Mouse (Mus musculus): ENCODE measurements at regions not wholly inside any gene's neighbourhood (a gene's known extent, or its start where the extent isn't known, plus 50 kb on each side); places are given as distances from the start of the nearest gene placed in this dataset.

DNA sequence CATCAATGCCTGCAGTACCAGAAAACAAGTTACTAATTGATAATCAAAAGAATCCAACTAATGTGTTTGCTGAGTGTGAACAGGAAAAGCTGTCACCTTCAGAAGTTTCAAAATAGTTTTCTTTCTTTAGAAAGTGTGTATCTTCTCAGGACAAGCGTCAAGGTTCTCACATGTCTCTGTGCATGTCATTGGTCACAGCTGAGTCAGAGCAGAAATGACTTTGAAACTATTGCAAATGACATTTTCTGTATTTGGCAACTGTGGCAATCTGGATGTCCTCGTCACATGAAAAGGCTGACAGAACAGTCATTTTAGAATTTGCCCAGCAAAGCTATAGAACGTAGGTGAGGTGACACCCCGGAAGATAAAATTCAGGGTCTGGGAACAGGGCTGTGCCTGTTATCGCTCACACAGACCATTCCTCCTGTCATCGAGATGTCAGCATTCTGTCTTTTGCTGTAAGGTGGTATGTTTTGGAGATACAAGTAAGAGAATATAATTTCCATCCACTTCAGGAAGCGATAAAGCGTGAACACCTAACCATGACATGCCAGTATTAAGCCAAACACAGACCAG is 371.4 kb upstream of the Hsf2 start:
- no peak overlapping the region for H3K4me3 ChIP-seq (ENCODE audit: low read length)
- no peak for ATAC-seq (ENCODE audit: low FRiP score, low TSS enrichment)
- 95% methylated on average over 8 of the region's 8 CpGs for WGBS

DNA sequence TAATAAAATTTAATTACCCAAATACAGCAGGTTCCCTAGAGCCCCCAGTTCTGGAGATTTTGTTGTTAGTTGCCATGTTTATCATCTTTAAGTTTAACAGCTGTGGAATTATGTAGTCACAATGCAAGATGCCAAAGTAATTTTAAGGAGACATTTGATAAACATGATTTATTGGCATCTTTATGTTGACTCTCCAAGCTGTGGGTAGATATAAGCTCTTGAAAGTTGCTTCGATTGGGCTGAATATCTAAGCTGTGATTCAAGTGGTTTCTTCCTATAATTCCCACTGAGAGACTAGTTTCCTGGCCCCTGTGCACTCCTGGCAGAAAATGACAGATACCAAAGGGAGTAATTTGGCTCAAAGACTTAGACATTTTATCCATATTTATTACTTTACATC is 364.7 kb upstream of the Hsf2 start:
- H3K27ac ChIP-seq (ENCODE audit: low read depth, low read length), result no peak overlapping the region
- H3K9ac ChIP-seq (ENCODE audit: low read depth, low read length), result no peak overlapping the region
- no peak overlapping the region for H3K4me2 ChIP-seq (replicated peaks; ENCODE audit: low read depth, low read length)
- no peaks in the 10 kb centered on the region for H3K27me3 ChIP-seq (ENCODE audit: control insufficient read depth, insufficient read depth, low read length)
- H3K36me3 ChIP-seq (ENCODE audit: control insufficient read depth, insufficient read depth, low read length), result no peaks in the 10 kb centered on the region
- no peak overlapping the region for H3K4me3 ChIP-seq (ENCODE audit: low read length)
- ATAC-seq (ENCODE audit: low FRiP score, low TSS enrichment), result no peak
- no peaks in the 10 kb centered on the region for H3K9me3 ChIP-seq (ENCODE audit: control insufficient read depth, low read length)
- WGBS, result 83% methylated on average over 1 of the region's 1 CpGs
- H3K4me1 ChIP-seq (ENCODE audit: control insufficient read depth, insufficient read depth, low read length), result no peaks in the 10 kb centered on the region

More for the DNA sequence above, 371.4 kb upstream of the Hsf2 start:
- H3K36me3 ChIP-seq (ENCODE audit: control insufficient read depth, insufficient read depth, low read length), result no peaks in the 10 kb centered on the region
- no peak overlapping the region for H3K4me2 ChIP-seq (replicated peaks; ENCODE audit: low read depth, low read length)
- no peak overlapping the region for H3K9ac ChIP-seq (ENCODE audit: low read depth, low read length)
- H3K27me3 ChIP-seq (ENCODE audit: control insufficient read depth, insufficient read depth, low read length), result no peaks in the 10 kb centered on the region
- no peaks in the 10 kb centered on the region for H3K9me3 ChIP-seq (ENCODE audit: control insufficient read depth, low read length)
- H3K4me1 ChIP-seq (ENCODE audit: control insufficient read depth, insufficient read depth, low read length), result no peaks in the 10 kb centered on the region
- no peak overlapping the region for H3K27ac ChIP-seq (ENCODE audit: low read depth, low read length)

DNA sequence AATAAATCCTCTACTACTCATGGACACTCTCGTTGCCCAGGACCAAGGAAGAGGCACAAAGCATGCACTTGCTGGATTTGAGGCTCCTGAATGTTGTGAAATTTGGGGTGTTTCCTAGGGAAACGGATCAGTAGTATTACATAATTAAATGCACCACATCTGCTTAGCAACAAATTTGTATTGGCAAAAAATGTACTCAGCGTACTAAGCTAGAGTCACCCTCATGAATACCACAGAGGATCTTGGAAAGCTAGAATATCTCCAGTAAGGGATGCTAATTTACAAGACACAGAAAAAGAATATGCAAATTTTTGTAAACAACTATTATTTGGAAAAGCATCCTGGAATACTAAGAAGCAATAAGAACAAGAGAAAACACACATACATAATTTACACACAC is 359.0 kb upstream of the Hsf2 start:
- Histone ChIP-seq H3K4me1 (ENCODE audit: control insufficient read depth, insufficient read depth, low read length) (no peaks in the 10 kb centered on the region), H3K27ac (ENCODE audit: low read depth, low read length) (no peak overlapping the region), H3K4me2 (replicated peaks; ENCODE audit: low read depth, low read length) (no peak overlapping the region), H3K9ac (ENCODE audit: low read depth, low read length) (no peak overlapping the region), H3K9me3 (ENCODE audit: control insufficient read depth, low read length) (no peaks in the 10 kb centered on the region), H3K4me3 (ENCODE audit: low read length) (no peak overlapping the region), H3K27me3 (ENCODE audit: control insufficient read depth, insufficient read depth, low read length) (no peaks in the 10 kb centered on the region), H3K36me3 (ENCODE audit: control insufficient read depth, insufficient read depth, low read length) (no peaks in the 10 kb centered on the region)
- ATAC-seq (ENCODE audit: low FRiP score, low TSS enrichment), result no peak
- 79% methylated on average over 3 of the region's 3 CpGs for WGBS

DNA sequence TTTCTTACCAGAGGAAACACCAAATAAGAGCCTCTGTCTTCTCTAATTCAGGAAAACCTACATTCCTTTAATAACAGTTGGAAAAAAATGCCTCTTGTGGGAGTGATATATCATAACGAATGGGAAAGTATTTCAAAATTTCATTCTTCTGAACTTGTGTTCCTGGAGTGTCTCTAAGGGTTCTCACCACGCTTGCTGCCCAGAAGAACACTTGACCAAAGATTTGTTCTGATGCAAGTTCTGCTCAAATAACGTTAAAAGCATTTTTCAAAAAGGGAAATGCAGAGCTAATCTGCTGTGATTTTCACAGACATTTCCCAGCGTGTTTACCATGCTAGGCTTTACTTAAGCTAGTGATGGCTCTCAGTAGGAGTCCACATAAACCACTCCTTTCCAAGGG is 329.8 kb upstream of the Hsf2 start:
- no peaks in the 10 kb centered on the region for H3K9me3 ChIP-seq (ENCODE audit: control insufficient read depth, low read length)
- H3K4me3 ChIP-seq (ENCODE audit: low read length), result no peak overlapping the region
- H3K27ac ChIP-seq (ENCODE audit: low read depth, low read length), result no peak overlapping the region
- H3K4me1 ChIP-seq (ENCODE audit: control insufficient read depth, insufficient read depth, low read length), result no peaks in the 10 kb centered on the region
- 77% methylated on average over 4 of the region's 4 CpGs for WGBS
- H3K4me2 ChIP-seq (replicated peaks; ENCODE audit: low read depth, low read length), result no peak overlapping the region
- ATAC-seq (ENCODE audit: low FRiP score, low TSS enrichment), result no peak
- no peaks in the 10 kb centered on the region for H3K27me3 ChIP-seq (ENCODE audit: control insufficient read depth, insufficient read depth, low read length)
- H3K9ac ChIP-seq (ENCODE audit: low read depth, low read length), result no peak overlapping the region
- no peaks in the 10 kb centered on the region for H3K36me3 ChIP-seq (ENCODE audit: control insufficient read depth, insufficient read depth, low read length)

DNA sequence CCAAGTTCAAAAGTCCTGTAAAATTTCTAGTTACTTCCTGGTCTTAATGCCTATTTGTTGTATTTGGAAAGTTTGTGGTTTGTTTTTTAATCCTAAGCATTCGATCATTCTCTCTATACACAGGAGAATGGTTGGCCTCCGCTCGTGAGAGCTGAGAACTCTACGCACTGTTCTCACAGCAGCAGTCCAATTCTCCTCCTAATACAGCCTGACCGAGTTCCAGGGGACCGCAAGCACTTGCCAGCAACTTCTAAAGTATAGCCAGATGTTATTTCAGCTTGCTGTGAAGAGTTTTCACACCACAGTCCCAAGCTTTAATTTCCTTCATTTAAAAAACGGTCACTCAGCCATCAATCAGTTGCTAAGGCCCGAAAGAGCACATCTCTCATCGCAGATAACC is 329.3 kb upstream of the Hsf2 start:
- ATAC-seq (ENCODE audit: low FRiP score, low TSS enrichment), result no peak; the same call in 1 of the 2 replicates

DNA sequence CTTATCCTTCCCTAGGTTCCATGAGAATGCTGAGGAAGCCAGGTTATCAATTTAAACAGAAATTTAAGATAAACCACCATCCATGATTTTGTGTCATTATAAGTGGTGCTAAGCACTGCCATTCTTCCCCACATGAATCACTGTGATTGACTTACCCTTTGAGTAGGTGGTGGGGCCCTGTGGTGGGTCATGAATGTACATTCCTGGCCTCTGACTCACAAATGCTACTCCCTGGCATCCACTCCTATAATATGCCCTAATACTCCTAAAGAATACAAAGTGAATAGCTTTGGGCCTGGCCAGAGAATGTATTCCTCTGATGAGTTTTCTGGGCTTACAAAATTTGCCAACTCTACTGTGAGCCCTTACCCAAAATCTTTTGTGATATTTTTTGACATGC is 325.6 kb upstream of the Hsf2 start:
- no peak overlapping the region for H3K9ac ChIP-seq (ENCODE audit: low read depth, low read length)

More for the DNA sequence above, 329.3 kb upstream of the Hsf2 start:
- Histone ChIP-seq H3K36me3 (ENCODE audit: control insufficient read depth, insufficient read depth, low read length) (no peaks in the 10 kb centered on the region), H3K9ac (ENCODE audit: low read depth, low read length) (no peak overlapping the region), H3K27me3 (ENCODE audit: control insufficient read depth, insufficient read depth, low read length) (no peaks in the 10 kb centered on the region), H3K4me2 (replicated peaks; ENCODE audit: low read depth, low read length) (no peak overlapping the region), H3K9me3 (ENCODE audit: control insufficient read depth, low read length) (no peaks in the 10 kb centered on the region), H3K27ac (ENCODE audit: low read depth, low read length) (no peak overlapping the region), H3K4me3 (ENCODE audit: low read length) (no peak overlapping the region), H3K4me1 (ENCODE audit: control insufficient read depth, insufficient read depth, low read length) (no peaks in the 10 kb centered on the region)
- 70% methylated on average over 9 of the region's 9 CpGs for WGBS

DNA sequence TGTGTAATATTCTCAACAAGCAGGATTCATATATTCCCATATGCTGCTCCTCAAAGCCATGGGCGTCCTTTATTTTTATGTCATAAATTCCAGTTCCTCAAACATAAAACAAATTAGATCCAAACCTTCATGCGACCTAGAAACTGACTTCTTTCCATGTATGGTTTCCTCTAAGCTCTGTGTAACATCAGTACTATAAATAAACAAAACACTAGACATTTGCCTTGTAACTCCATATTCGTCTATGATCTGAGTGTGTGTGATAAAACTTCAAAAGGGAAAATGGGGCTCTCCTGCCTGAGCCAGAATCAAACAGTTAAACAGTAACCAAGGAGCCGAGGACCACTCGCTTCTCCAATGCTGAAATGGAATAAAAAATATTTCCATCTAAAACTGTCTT is 322.8 kb upstream of the Hsf2 start:
- H3K4me2 ChIP-seq (replicated peaks; ENCODE audit: low read depth, low read length), result no peak overlapping the region
- no peak overlapping the region for H3K9ac ChIP-seq (ENCODE audit: low read depth, low read length)
- 61% methylated on average over 5 of the region's 5 CpGs for WGBS
- no peaks in the 10 kb centered on the region for H3K4me1 ChIP-seq (ENCODE audit: control insufficient read depth, insufficient read depth, low read length)
- H3K27ac ChIP-seq (ENCODE audit: low read depth, low read length), result no peak overlapping the region
- ATAC-seq (ENCODE audit: low FRiP score, low TSS enrichment), result no peak
- H3K4me3 ChIP-seq (ENCODE audit: low read length), result no peak overlapping the region
- H3K9me3 ChIP-seq (ENCODE audit: control insufficient read depth, low read length), result no peaks in the 10 kb centered on the region
- no peaks in the 10 kb centered on the region for H3K27me3 ChIP-seq (ENCODE audit: control insufficient read depth, insufficient read depth, low read length)
- no peaks in the 10 kb centered on the region for H3K36me3 ChIP-seq (ENCODE audit: control insufficient read depth, insufficient read depth, low read length)

More for the DNA sequence above, 325.6 kb upstream of the Hsf2 start:
- H3K4me2 ChIP-seq (replicated peaks; ENCODE audit: low read depth, low read length), result no peak overlapping the region
- H3K4me3 ChIP-seq (ENCODE audit: low read length), result no peak overlapping the region
- ATAC-seq (ENCODE audit: low FRiP score, low TSS enrichment), result no peak
- no peaks in the 10 kb centered on the region for H3K36me3 ChIP-seq (ENCODE audit: control insufficient read depth, insufficient read depth, low read length)
- H3K4me1 ChIP-seq (ENCODE audit: control insufficient read depth, insufficient read depth, low read length), result no peaks in the 10 kb centered on the region
- H3K27ac ChIP-seq (ENCODE audit: low read depth, low read length), result no peak overlapping the region
- no peaks in the 10 kb centered on the region for H3K27me3 ChIP-seq (ENCODE audit: control insufficient read depth, insufficient read depth, low read length)
- no peaks in the 10 kb centered on the region for H3K9me3 ChIP-seq (ENCODE audit: control insufficient read depth, low read length)

DNA sequence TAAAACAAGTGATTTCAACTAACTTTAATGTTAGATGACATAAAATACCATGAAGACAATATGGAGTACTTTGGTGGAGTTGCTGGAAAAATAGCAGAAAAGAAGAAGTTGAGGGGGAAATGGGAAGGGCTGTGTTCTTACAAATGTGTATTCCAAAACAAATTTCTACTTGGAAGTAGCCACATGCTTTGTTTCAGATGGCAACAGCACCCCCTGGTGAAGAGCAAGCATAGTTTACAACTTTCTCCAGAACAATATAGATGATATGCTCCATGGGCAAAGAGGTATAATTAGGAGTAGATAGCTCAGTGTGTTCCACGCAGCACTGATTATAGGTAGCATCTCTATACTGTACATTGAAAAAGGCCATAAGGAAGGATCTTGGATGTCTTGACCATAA is 302.6 kb upstream of the Hsf2 start:
- no peak overlapping the region for H3K4me3 ChIP-seq (ENCODE audit: low read length)
- H3K4me1 ChIP-seq (ENCODE audit: control insufficient read depth, insufficient read depth, low read length), result no peaks in the 10 kb centered on the region
- H3K9me3 ChIP-seq (ENCODE audit: control insufficient read depth, low read length), result no peaks in the 10 kb centered on the region
- no peak overlapping the region for H3K4me2 ChIP-seq (replicated peaks; ENCODE audit: low read depth, low read length)
- WGBS, result 75% methylated on average over 1 of the region's 1 CpGs
- H3K27ac ChIP-seq (ENCODE audit: low read depth, low read length), result no peak overlapping the region
- ATAC-seq (ENCODE audit: low FRiP score, low TSS enrichment), result no peak
- H3K27me3 ChIP-seq (ENCODE audit: control insufficient read depth, insufficient read depth, low read length), result no peaks in the 10 kb centered on the region
- no peak overlapping the region for H3K9ac ChIP-seq (ENCODE audit: low read depth, low read length)
- H3K36me3 ChIP-seq (ENCODE audit: control insufficient read depth, insufficient read depth, low read length), result no peaks in the 10 kb centered on the region

DNA sequence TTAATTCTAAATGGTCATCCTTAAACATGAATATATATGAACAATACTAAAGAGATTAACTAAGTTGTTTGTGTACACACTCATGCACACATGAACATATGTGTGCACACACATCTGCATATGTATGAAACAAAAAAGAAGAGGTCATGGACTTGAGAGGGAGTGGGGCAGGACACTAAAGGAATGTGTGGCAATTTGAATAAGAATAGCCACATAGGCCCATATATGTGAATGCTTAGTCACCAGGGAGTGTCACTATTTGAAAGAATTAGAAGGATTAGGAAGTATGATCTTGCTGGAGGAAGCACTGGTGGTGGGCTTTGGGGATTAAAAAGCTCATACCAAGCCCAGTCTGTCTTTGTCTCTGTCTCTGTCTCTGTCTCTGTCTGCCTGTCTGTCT is 275.5 kb upstream of the Hsf2 start:
- no peaks in the 10 kb centered on the region for H3K4me1 ChIP-seq (ENCODE audit: control insufficient read depth, insufficient read depth, low read length)
- no peak overlapping the region for H3K9ac ChIP-seq (ENCODE audit: low read depth, low read length)
- no peak overlapping the region for H3K4me2 ChIP-seq (replicated peaks; ENCODE audit: low read depth, low read length)
- H3K27ac ChIP-seq (ENCODE audit: low read depth, low read length), result no peak overlapping the region
- no peaks in the 10 kb centered on the region for H3K27me3 ChIP-seq (ENCODE audit: control insufficient read depth, insufficient read depth, low read length)
- no peaks in the 10 kb centered on the region for H3K36me3 ChIP-seq (ENCODE audit: control insufficient read depth, insufficient read depth, low read length)
- H3K9me3 ChIP-seq (ENCODE audit: control insufficient read depth, low read length), result no peaks in the 10 kb centered on the region
- no peak overlapping the region for H3K4me3 ChIP-seq (ENCODE audit: low read length)
- no peak for ATAC-seq (ENCODE audit: low FRiP score, low TSS enrichment)

DNA sequence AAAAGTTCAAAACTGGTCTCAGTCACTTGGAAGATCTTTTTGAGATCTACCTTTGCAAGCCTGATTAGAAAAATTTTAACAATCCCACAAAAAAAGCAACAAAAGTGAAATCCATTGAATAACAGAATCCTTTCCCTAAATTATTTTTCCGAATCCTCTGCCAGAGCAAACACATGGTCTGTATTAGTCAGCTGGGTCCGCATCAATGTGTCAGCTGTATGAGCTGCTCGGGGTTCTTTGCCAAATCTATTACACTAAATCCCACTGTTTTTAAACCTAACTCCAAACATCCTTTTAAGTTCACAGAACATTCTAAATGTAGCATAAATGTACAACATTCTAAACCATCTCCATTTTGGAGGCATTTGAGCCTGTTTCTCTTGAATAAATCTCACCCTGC is 255.1 kb upstream of the Hsf2 start:
- no peak for ATAC-seq (ENCODE audit: low FRiP score, low TSS enrichment)
- Histone ChIP-seq H3K36me3 (ENCODE audit: control insufficient read depth, insufficient read depth, low read length) (no peaks in the 10 kb centered on the region), H3K4me2 (replicated peaks; ENCODE audit: low read depth, low read length) (no peak overlapping the region), H3K9me3 (ENCODE audit: control insufficient read depth, low read length) (no peaks in the 10 kb centered on the region), H3K4me1 (ENCODE audit: control insufficient read depth, insufficient read depth, low read length) (no peaks in the 10 kb centered on the region), H3K9ac (ENCODE audit: low read depth, low read length) (no peak overlapping the region), H3K4me3 (ENCODE audit: low read length) (no peak overlapping the region), H3K27ac (ENCODE audit: low read depth, low read length) (no peak overlapping the region), H3K27me3 (ENCODE audit: control insufficient read depth, insufficient read depth, low read length) (no peaks in the 10 kb centered on the region)
- WGBS, result 78% methylated on average over 3 of the region's 3 CpGs

All from kidney, embryonic 14.5 days (tissue).